Comparison of ENCODE assay signal across 10 mouse cellular contexts in the genomic region with DNA sequence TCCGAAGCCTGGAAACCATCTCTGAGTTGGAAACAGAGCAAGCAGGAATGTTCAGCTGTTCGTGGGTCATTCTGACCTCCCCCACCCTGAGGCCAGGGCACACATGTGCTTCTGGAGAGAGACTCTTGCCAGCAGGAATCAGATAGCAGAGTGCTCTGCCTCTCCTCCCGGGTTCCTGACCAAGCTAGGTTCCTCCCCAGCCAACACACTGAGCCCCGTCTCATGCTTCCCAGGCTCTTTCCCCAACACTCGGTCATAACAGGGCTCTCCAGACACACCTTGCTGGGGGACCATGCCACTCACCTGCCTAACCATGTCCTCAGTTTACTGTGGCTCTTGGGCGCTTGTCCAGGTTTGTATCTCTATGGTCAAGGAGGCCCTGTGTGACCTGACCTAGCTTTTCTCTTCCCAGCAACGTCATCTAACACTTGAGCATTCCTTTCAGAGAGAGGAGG.
A peak's percentile ranks its signal among the peaks of the same experiment; 100 is the strongest.
DNase-seq lines count a peak whose midpoint lies in the region.
"Had no signal": no experiment of that assay in that cellular context is flagged by ENCODE, and none has a peak within 500 bp of the region (broad histone marks: within the 10 kb centered on the region; RNA-seq: fewer than 3 reads in every experiment).

No protein-coding gene starts in this region.

- DNase-seq in ovary, postnatal 36 days (ENCODE audit: low spot score): peak; percentile 49
- no peak for DNase-seq in ovary, postnatal 14 days (ENCODE audit: low spot score)
- peak; percentile 66 for DNase-seq in gastrocnemius, postnatal 14 days
- DNase-seq in heart, postnatal 4 days: peak; percentile 22
- DNase-seq in right cerebral cortex, postnatal 14 days: no peak
- no peak for DNase-seq in cerebellum, postnatal 14 days
- no peak for DNase-seq in urinary bladder, adult 18-20 months (ENCODE audit: low spot score in 2 of 2)
- DNase-seq: cerebellum, adult 2 months; kidney, adult 9 months; thymus, postnatal 4 days had no signal

- intact Hi-C loops in gastrocnemius, postnatal 14 days (cut with DNase I; ENCODE audit: low total_unique reads): no loop called here

Comparison
In these comparisons a context has a peak if more than half of its experiments do, and no peak if none do; other contexts are left out.
1. DNase-seq: peak in ovary, postnatal 36 days (single experiment), gastrocnemius, postnatal 14 days (single experiment) and heart, postnatal 4 days (single experiment); none in ovary, postnatal 14 days (single experiment), right cerebral cortex, postnatal 14 days (single experiment), cerebellum, postnatal 14 days (0 of 2) and urinary bladder, adult 18-20 months (0 of 2).